Mouse (Mus musculus): Measurements from ENCODE around the gene Esyt2. TPM values are rescaled to one million over a fixed set of nuclear protein-coding genes. Genes with fewer than 3 reads are reported as not detected.

The Esyt2 gene
- total RNA-seq, 1 experiment from 2014 or later: 115 TPM

- ATAC-seq (ENCODE audit: extremely low read depth, insufficient number of reproducible peaks, low FRiP score, poor library complexity, severe bottlenecking): no peak
Measured at GRCm38 (mm10) chr12:116407883-116408282, 126.9 kb downstream of the Esyt2 start.

GRCm38 (mm10) chr12:116414941-116415340 is 133.9 kb downstream of the Esyt2 start:
- no peak for ATAC-seq (ENCODE audit: extremely low read depth, insufficient number of reproducible peaks, low FRiP score, poor library complexity, severe bottlenecking)

DNA sequence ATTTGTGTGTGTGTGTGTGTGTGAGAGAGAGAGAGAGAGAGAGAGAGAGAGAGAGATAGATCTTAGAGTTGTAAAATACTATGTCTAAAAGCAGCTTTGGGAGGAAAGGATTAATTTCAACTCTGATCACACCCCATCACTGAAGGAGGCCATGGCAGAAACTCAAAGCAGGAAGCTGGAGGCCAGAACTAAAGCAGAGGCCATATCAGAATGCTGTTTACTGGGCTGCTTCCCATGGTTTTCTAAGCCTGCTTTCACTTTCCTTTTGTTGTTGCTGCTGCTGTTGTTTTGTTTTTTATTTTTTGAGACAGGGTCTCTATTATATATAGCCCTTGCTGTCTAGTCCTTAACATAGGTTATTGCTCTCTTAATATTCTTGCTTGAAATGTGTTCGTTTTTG is 135.5 kb downstream of the Esyt2 start:
- no peak for ATAC-seq (ENCODE audit: extremely low read depth, insufficient number of reproducible peaks, low FRiP score, poor library complexity, severe bottlenecking)

- ATAC-seq (ENCODE audit: extremely low read depth, insufficient number of reproducible peaks, low FRiP score, poor library complexity, severe bottlenecking): no peak
Measured at GRCm38 (mm10) chr12:116421656-116422055, 140.7 kb downstream of the Esyt2 start.

GRCm38 (mm10) chr12:116425392-116425791 is 144.4 kb downstream of the Esyt2 start:
- ATAC-seq (ENCODE audit: extremely low read depth, insufficient number of reproducible peaks, low FRiP score, poor library complexity, severe bottlenecking): no peak

GRCm38 (mm10) chr12:116433742-116434141 is 152.7 kb downstream of the Esyt2 start:
- ATAC-seq (ENCODE audit: extremely low read depth, insufficient number of reproducible peaks, low FRiP score, poor library complexity, severe bottlenecking): peak; percentile 85; the same call in 1 of the 2 replicates

- ATAC-seq (ENCODE audit: extremely low read depth, insufficient number of reproducible peaks, low FRiP score, poor library complexity, severe bottlenecking): peak; percentile 45; the same call in 1 of the 2 replicates
Measured at GRCm38 (mm10) chr12:116435232-116435631, 154.2 kb downstream of the Esyt2 start.

- ATAC-seq (ENCODE audit: extremely low read depth, insufficient number of reproducible peaks, low FRiP score, poor library complexity, severe bottlenecking): peak; percentile 40; the same call in 1 of the 2 replicates
Measured at GRCm38 (mm10) chr12:116436125-116436524, 155.1 kb downstream of the Esyt2 start.

DNA sequence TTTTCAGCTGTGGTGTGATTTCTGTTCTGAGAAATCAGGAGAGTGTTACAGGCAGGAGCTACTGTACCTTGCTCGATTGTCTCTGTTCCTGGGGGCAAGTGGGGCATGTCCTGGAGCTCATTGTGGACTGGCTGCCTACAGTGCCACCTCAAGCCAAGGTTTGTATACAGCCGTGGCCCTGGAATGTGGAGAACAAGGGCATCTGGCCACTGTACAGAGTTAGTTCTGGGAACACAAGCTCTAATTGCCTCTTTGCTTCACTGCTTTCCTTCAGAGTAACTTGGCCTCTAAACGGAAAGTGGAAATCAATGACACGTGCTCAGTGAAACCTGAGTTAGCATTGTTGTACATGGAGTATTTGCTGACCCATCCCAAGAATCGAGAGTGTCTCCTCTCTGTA is 157.6 kb downstream of the Esyt2 start:
- no peak for ATAC-seq (ENCODE audit: extremely low read depth, insufficient number of reproducible peaks, low FRiP score, poor library complexity, severe bottlenecking)

Other genes with a start within 250 kb of the Esyt2 start
- gene Zfp386, start 233.5 kb upstream of the Esyt2 start, total RNA-seq (2017): 32.3 and 34.8 TPM in 2 replicates
- not detected in 2 replicates for gene Vipr2, start 203.5 kb upstream of the Esyt2 start, total RNA-seq (2017)
- 0.74 and 1.6 TPM in 2 replicates for gene Wdr60, start 18.2 kb upstream of the Esyt2 start, total RNA-seq (2017)
- not detected in 2 replicates for gene Gm11027, start 5.8 kb upstream of the Esyt2 start, total RNA-seq (2017)
- 1.7 and 4.0 TPM in 2 replicates for gene Ncapg2, start 124.2 kb downstream of the Esyt2 start, total RNA-seq (2017)
- 0.12 TPM in 1 of 2 replicates, not detected in the other for gene Ptprn2, start 204.5 kb downstream of the Esyt2 start, total RNA-seq (2017)

Measured in neutrophil, adult 5-6 weeks (primary cell).